Mouse (Mus musculus) forebrain, embryonic 14.5 days (tissue): ENCODE data around the gene Rpl9-ps1. TPM values are rescaled to one million over a fixed set of nuclear protein-coding genes. Genes with fewer than 3 reads are reported as not detected.

ENCODE experiments used
- ATAC-seq: fragments of 200-750 bp; cut with Nextera tagmentation; 2 replicates; pipeline ENCODE4 v1.8.0; 2017; ENCODE audit warnings: mild to moderate bottlenecking, moderate library complexity
- DNase-seq: peaks from one replicate; pipeline ENCODE4 v3.0.0-alpha.2; 2015; ENCODE audit warnings: low spot score
- H3K27ac ChIP-seq: fragments of 300-500 bp; sonication (generic); 2 replicates; pipeline ENCODE4 v1.5.1; 2014; ENCODE audit warnings: low read depth, mild to moderate bottlenecking, control low read depth, low read length, moderate library complexity
- H3K27me3 ChIP-seq: fragments of 300-500 bp; sonication (generic); replicated peaks from 2 replicates; pipeline ENCODE4 v1.6.1; 2014; ENCODE audit warnings: low read length, control low read depth, mixed read lengths; ENCODE audit not compliant: control insufficient read depth, insufficient read depth
- H3K36me3 ChIP-seq: fragments of 300-500 bp; sonication (generic); 2 replicates; pipeline ENCODE4 v1.6.1; 2014; ENCODE audit warnings: low read length, control low read depth; ENCODE audit not compliant: control insufficient read depth, insufficient read depth
- H3K4me1 ChIP-seq: fragments of 300-500 bp; sonication (generic); 2 replicates; pipeline ENCODE4 v1.6.1; 2014; ENCODE audit warnings: antibody characterized with exemption, low read length, control low read depth; ENCODE audit not compliant: control insufficient read depth, insufficient read depth
- H3K4me2 ChIP-seq: fragments of 300-500 bp; sonication (generic); 2 replicates; pipeline ENCODE4 v1.6.1; 2014; ENCODE audit warnings: mild to moderate bottlenecking, control low read depth, low read length
- H3K4me3 ChIP-seq: fragments of 300-500 bp; sonication (generic); 2 replicates; pipeline ENCODE4 v1.5.1; 2014; ENCODE audit warnings: low read depth, low read length, control low read depth
- H3K9ac ChIP-seq: fragments of 300-500 bp; sonication (generic); 2 replicates; pipeline ENCODE4 v1.6.1; 2014; ENCODE audit warnings: mild to moderate bottlenecking, low read length, control low read depth, moderate library complexity
- H3K9me3 ChIP-seq: fragments of 300-500 bp; sonication (generic); replicated peaks from 2 replicates; pipeline ENCODE4 v1.6.1; 2016; ENCODE audit warnings: low read length, control low read depth, mixed read lengths; ENCODE audit not compliant: control insufficient read depth
- WGBS: fragments of 180-500 bp; shearing (Covaris S2); extraction: QIAGEN DNeasy Blood & Tissue Kit; methylation state at CpG from one replicate; pipeline ENCODE4 v1.1.7; 2014; 5-methylcytosine and 5-hydroxymethylcytosine counted together
- polyA plus RNA-seq: library from polyadenylated mRNA; unstranded; fragments of >200 nt; fragmentation: Nextera tagmentation; extraction: Ambion mirVana; gene quantifications from 2 replicates; pipeline ENCODE4 v1.2.1, GENCODE M21; 2014

Rpl9-ps1 gene
- polyA plus RNA-seq = not detected in 2 replicates

DNA sequence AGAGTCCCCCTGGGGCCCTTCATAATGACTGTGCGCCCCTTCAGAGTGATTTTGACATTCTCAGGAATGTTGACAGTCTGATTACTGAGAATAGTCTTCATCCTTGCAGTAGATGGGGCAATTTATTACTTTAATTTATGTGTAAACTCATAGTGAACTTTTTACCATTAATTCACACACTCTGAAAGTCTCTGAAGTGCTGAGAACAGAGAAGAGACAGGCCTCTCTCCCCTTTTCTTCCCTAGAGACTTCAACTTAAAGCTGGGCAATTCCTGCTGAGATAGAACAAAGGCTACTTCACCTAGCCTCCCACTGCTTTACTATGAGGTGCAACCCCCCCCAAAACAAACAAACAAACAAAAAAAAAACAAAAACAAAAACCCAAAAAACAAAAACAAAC is at the start of gene Rpl9-ps1:
Gene Rpl9-ps1, minus strand, starts transcription at position 101 of the 400 bp plus-strand sequence.
- DNase-seq = no peak
- 91% methylated on average over 1 of the region's 1 CpGs for WGBS
- no peaks in the 10 kb centered on the region for H3K36me3 ChIP-seq

GRCm38 (mm10) chr11:83692008-83692407 is 46.6 kb upstream of the Rpl9-ps1 start:
- H3K4me1 ChIP-seq = no peaks in the 10 kb centered on the region
- no peak overlapping the region for H3K4me2 ChIP-seq
- H3K4me3 ChIP-seq = no peak overlapping the region
- H3K27me3 ChIP-seq = no peaks in the 10 kb centered on the region
- ATAC-seq (no peak), DNase-seq (no peak)
- H3K27ac ChIP-seq = no peak overlapping the region
- H3K9ac ChIP-seq = no peak overlapping the region
- H3K36me3 ChIP-seq = no peaks in the 10 kb centered on the region
- WGBS = 62% methylated on average over 1 of the region's 1 CpGs
- no peaks in the 10 kb centered on the region for H3K9me3 ChIP-seq

More for the DNA sequence above, at the start of gene Rpl9-ps1:
- no peaks in the 10 kb centered on the region for H3K9me3 ChIP-seq
- H3K4me3 ChIP-seq = no peak within 1 kb of the TSS
- no peak within 1 kb of the TSS for H3K9ac ChIP-seq
- no peak within 1 kb of the TSS for H3K27ac ChIP-seq
- no peaks in the 10 kb centered on the region for H3K27me3 ChIP-seq
- ATAC-seq = no peak
- H3K4me2 ChIP-seq = no peak within 1 kb of the TSS
- H3K4me1 ChIP-seq = no peaks in the 10 kb centered on the region

- Histone ChIP-seq H3K27me3 (no peaks in the 10 kb centered on the region), H3K4me3 (no peak overlapping the region), H3K36me3 (no peaks in the 10 kb centered on the region), H3K9me3 (no peaks in the 10 kb centered on the region), H3K9ac (no peak overlapping the region), H3K27ac (no peak overlapping the region), H3K4me2 (no peak overlapping the region), H3K4me1 (no peaks in the 10 kb centered on the region)
- DNase-seq (no peak), ATAC-seq (no peak)
- WGBS = 84% methylated on average over 1 of the region's 1 CpGs
Observed at GRCm38 (mm10) chr11:83689918-83690317, 44.5 kb upstream of the Rpl9-ps1 start.

DNA sequence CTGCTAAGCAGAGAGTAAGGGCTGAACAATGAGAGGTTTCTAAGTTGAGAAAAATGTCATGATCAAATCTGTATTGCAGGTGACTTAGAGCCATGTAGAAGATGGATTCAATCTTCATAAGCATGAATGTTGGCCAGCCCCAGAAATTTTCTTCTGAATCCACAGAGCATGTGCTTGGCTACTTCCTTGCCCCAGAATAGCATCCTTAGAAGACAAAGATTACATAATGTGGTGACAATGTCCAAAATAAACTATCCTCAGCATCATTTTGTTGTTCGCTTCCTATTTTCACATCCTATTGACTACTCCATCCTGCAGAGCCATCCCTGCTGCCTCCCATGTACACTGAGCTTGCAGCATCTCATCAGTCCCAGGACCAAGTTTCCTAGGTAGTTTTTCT is 30.2 kb upstream of the Rpl9-ps1 start:
- WGBS = 97% methylated on average over 1 of the region's 1 CpGs
- H3K27ac ChIP-seq = no peak overlapping the region
- no peak for DNase-seq

DNA sequence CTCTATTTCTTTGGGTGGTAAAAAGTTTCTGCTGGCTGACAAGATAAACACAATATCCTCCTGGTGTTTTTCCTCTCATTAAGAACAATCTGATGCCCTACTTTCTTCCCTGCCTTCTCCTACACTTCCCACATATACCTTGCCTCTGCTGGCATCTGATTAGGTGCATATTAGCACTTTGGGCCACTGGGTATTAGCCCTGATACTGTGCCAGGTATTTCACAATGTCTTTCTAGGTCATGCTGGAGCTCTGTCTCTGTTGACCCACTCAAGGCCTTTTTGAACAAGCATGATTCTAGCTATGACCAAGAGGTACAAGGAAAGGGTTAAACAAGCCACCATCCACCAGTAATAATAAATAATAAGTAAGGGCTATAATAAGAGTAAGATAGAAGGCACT is 26.3 kb upstream of the Rpl9-ps1 start:
- Histone ChIP-seq H3K27ac (no peak overlapping the region), H3K9me3 (no peaks in the 10 kb centered on the region), H3K9ac (no peak overlapping the region), H3K27me3 (no peaks in the 10 kb centered on the region), H3K4me3 (no peak overlapping the region), H3K4me2 (no peak overlapping the region), H3K4me1 (no peaks in the 10 kb centered on the region), H3K36me3 (no peaks in the 10 kb centered on the region)
- ATAC-seq = no peak
- no peak for DNase-seq

More for the DNA sequence above, 30.2 kb upstream of the Rpl9-ps1 start:
- Histone ChIP-seq H3K9me3 (no peaks in the 10 kb centered on the region), H3K4me3 (no peak overlapping the region), H3K27me3 (no peaks in the 10 kb centered on the region), H3K4me2 (no peak overlapping the region), H3K9ac (no peak overlapping the region), H3K36me3 (no peaks in the 10 kb centered on the region), H3K4me1 (no peaks in the 10 kb centered on the region)
- no peak for ATAC-seq

GRCm38 (mm10) chr11:83663532-83663931 is 18.1 kb upstream of the Rpl9-ps1 start:
- Histone ChIP-seq H3K4me3 (no peak overlapping the region), H3K4me1 (no peaks in the 10 kb centered on the region), H3K4me2 (no peak overlapping the region), H3K9me3 (no peaks in the 10 kb centered on the region), H3K9ac (no peak overlapping the region), H3K27me3 (no peaks in the 10 kb centered on the region), H3K36me3 (no peaks in the 10 kb centered on the region), H3K27ac (no peak overlapping the region)
- DNase-seq (no peak), ATAC-seq (no peak)
- 91% methylated on average over 5 of the region's 5 CpGs for WGBS

- ATAC-seq = no peak
- no peaks in the 10 kb centered on the region for H3K36me3 ChIP-seq
- no peak within 1 kb of the TSS for H3K27ac ChIP-seq
- no peak for DNase-seq
- WGBS = 81% methylated on average over 6 of the region's 6 CpGs
- H3K9me3 ChIP-seq = no peaks in the 10 kb centered on the region
- no peak within 1 kb of the TSS for H3K4me3 ChIP-seq
- no peak within 1 kb of the TSS for H3K4me2 ChIP-seq
- H3K4me1 ChIP-seq = no peaks in the 10 kb centered on the region
- H3K9ac ChIP-seq = no peak within 1 kb of the TSS
- no peaks in the 10 kb centered on the region for H3K27me3 ChIP-seq
Observed at GRCm38 (mm10) chr11:83662204-83662603, 16.8 kb upstream of the Rpl9-ps1 start, which contains the start of gene Ccl4. Gene Ccl4, plus strand, starts transcription at chr11:83662584.

- no peaks in the 10 kb centered on the region for H3K9me3 ChIP-seq
- ATAC-seq (no peak), DNase-seq (no peak)
- H3K4me1 ChIP-seq = no peaks in the 10 kb centered on the region
- H3K4me2 ChIP-seq = no peak overlapping the region
- H3K9ac ChIP-seq = no peak overlapping the region
- H3K27ac ChIP-seq = no peak overlapping the region
- no peaks in the 10 kb centered on the region for H3K27me3 ChIP-seq
- WGBS = 88% methylated on average over 6 of the region's 6 CpGs
- no peak overlapping the region for H3K4me3 ChIP-seq
- no peaks in the 10 kb centered on the region for H3K36me3 ChIP-seq
Observed at GRCm38 (mm10) chr11:83658797-83659196, 13.4 kb upstream of the Rpl9-ps1 start.

DNA sequence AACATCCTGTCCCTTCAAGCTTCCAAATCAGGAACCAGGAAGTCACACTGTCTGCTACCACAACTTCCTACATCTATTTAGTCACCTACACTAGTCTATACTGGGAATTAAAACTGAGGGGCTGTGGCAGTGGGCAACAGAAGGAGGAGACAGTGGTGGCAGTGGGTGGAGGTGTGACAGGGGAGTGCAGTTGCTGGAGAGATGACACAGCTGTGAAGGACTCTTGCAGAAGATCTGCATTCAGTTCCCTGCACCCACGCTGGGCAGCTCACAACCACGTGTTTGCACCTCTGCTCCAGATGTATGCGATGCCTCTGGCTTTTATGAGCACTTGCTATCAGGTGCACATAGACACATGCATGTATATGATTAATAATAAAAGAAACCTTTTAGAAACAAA is 12.1 kb upstream of the Rpl9-ps1 start:
- no peaks in the 10 kb centered on the region for H3K9me3 ChIP-seq
- 89% methylated on average over 3 of the region's 3 CpGs for WGBS
- ATAC-seq = no peak
- H3K4me1 ChIP-seq = no peaks in the 10 kb centered on the region
- H3K4me3 ChIP-seq = no peak overlapping the region
- H3K9ac ChIP-seq = no peak overlapping the region
- H3K27me3 ChIP-seq = no peaks in the 10 kb centered on the region
- no peaks in the 10 kb centered on the region for H3K36me3 ChIP-seq
- no peak overlapping the region for H3K4me2 ChIP-seq
- H3K27ac ChIP-seq = no peak overlapping the region
- DNase-seq = no peak
